Mouse (Mus musculus): ENCODE measurements at regions not wholly inside any gene's neighbourhood (a gene's known extent, or its start where the extent isn't known, plus 50 kb on each side); places are given as distances from the start of the nearest gene placed in this dataset.
"Not testable (repeated sequence)": the region's sequence is repeated elsewhere in the genome, so short reads cannot be mapped to it uniquely, and the experiment has no call there.

DNA sequence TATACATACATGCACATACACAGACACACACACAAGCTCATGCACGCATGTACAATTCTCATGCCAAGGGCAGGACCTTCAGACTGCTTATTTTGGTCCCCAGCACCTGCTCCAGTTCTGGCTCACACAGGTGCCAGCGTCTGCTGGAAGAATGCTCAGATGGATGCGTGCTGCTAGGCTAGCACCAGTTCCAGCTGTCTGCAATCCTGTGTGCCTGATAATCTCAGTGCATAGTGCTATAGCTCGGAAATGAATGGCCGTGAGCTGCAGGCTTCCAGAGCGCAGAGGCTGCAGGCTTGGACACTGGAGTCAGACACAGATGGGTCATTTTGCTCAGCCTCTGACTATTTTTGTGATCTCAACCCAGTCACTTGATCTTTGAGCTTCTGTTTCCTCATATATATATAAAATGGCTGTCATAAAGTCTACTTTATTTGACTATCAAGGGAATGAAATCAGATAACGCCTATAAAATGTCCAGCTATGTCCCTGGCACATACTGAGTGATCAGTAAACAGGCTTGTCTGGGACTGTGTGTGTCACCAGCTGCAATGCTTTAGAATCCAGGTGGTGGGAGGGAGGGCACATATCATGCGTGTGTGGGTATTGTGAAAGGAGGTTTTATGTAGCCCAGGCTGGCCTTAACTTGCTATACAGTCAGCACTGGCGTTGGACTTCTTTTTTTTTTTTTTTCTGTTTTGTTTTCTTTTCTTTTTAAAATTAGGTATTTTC lies 91.7 kb upstream of the Eif4g2 start:
- DNase-seq (ENCODE audit: low read depth), result no peak

DNA sequence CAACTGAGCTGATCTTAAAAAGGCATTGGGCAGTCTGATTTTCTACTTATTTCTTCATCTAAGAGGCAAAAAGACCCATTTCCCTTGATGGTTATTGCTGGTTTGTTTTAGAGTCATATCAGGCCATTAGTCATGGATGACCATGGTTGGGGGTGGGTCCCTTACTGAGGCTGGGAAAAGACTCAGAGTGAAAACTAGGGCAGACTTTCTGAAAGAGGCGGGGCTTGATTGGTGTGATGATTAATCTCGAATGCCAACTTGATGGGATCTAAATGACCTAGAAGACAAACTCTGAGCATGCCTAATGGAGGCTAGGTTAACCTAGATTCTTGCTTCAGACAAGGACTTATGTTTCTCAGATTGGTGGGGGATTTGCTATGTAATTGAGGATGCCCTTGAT lies 89.2 kb upstream of the Eif4g2 start:
- no peak for DNase-seq (ENCODE audit: low read depth)

GRCm38 (mm10) chr7:111168546-111169233 lies 85.9 kb upstream of the Eif4g2 start:
- DNase-seq (ENCODE audit: low read depth), result not testable (repeated sequence)

GRCm38 (mm10) chr7:111164994-111165393 lies 82.2 kb upstream of the Eif4g2 start:
- no peak for DNase-seq (ENCODE audit: low read depth)

GRCm38 (mm10) chr7:111164276-111164675 lies 81.4 kb upstream of the Eif4g2 start:
- no peak for DNase-seq (ENCODE audit: low read depth)

DNA sequence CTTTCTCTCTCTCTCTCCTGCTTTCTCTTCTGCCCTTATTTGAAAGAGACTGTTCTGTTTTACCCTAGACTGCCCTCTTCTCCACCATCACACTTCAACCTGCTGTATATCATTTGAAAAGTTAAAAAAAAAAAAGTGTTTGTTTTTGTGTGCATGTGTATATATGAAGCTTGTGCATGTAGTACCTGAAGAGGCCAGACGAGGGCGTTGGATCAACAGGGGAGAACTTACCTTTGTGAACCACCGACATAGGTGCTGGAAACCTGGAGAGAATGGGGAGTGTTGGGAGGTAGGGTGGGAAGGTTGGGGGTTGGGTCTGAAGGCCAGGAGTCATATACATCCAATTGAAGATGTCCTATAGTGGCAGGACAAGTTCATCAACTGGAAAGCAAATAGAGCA lies 81.0 kb upstream of the Eif4g2 start:
- DNase-seq (ENCODE audit: low read depth), result peak; percentile 44

- DNase-seq (ENCODE audit: low read depth), result no peak
Measured at GRCm38 (mm10) chr7:111163321-111163720, 80.5 kb upstream of the Eif4g2 start.

GRCm38 (mm10) chr7:111158791-111159286 lies 76.0 kb upstream of the Eif4g2 start:
- DNase-seq (ENCODE audit: low read depth), result no peak

DNA sequence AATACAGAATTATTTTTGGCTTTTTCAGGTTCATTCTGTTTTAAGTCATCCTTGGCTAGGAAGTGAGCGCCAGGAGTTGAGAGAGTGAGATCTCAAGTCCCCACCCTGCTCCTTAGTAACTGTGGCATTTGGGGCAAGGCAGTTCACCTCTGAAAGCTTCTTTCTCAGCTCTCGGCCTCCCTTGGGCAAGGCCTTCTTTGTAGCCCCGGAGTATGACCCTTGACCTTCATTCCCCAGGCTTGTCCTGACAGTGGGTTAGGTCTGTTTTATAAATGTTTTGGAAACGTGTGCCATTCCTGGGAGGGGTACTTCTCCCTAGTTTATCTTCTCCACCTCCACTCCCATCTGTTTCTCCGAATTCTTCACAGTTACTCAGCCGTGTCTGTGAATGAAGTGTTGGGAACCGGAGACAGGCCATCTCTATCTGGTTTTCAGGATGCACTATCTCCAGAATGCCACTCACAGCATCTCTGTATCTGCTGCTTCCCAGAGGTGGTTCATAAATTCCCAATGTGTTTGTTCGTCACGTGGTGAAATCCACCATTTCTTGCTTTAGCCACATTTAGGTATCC lies 75.0 kb upstream of the Eif4g2 start:
- DNase-seq (ENCODE audit: low read depth), result no peak

- no peak for DNase-seq (ENCODE audit: low read depth)
Measured at GRCm38 (mm10) chr7:111157287-111157686, 74.5 kb upstream of the Eif4g2 start.

- no peak for DNase-seq (ENCODE audit: low read depth)
Measured at GRCm38 (mm10) chr7:111156472-111157231, 73.8 kb upstream of the Eif4g2 start.

- DNase-seq (ENCODE audit: low read depth), result no peak
Measured at GRCm38 (mm10) chr7:111155995-111156394, 73.2 kb upstream of the Eif4g2 start.

DNA sequence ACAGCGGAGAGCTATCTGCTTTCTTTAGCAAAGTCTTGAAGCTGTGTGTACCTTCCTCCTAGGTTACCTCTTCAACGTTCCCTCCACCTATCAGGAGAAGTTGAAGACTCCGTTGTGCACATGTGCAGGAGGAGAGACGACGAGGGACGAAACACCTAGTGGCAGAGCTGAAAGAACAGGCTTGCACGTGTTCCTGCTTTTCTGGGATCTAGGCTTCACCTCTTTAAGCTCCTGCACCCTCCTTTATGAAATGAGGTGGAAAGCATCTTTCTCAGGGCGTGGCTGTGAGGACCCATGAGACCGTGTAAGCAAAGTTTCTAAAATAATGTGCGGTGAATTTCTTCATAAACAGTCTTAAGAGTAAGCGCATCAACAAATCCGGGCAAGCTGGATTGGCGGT lies 71.4 kb upstream of the Eif4g2 start:
- no peak for DNase-seq (ENCODE audit: low read depth)

DNA sequence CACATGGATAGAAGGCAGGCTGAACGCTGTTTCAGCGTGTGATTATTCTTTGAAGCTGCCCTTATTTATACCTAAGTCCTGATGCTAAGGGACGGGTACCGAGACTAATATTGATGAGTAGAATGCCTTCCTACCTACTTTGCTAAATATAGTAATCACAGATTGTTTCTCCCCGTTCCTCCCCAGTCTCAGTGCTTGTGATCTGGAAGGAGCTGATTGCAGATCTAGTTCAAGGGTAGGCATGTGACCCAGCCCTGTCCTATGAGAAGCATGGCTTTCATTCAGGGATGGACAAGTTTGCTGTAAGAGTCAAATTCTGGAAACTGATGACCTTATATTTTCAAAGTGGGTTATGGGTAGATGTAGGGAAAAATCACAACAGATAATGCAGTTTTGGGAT lies 67.7 kb upstream of the Eif4g2 start:
- DNase-seq (ENCODE audit: low read depth), result no peak

GRCm38 (mm10) chr7:111150115-111150514 lies 67.3 kb upstream of the Eif4g2 start:
- DNase-seq (ENCODE audit: low read depth), result no peak

DNA sequence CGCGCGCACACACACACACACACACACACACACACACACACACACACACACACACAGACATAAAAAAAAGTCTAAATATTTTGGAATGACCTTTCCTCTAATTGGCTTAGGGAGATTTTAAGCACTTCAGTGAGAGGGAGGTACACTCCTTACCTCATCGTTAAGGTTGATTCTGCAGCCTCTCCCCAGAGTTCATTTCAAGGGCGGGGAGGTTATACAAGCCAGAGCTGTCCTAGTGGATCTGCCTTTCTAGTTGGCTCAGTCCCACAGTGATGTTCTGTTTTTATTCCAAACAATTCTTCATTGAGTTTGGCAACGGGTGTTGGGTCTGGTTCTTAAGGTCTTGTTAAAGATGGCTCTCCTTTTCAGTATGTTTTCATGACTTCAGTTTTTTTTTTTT lies 64.8 kb upstream of the Eif4g2 start:
- no peak for DNase-seq (ENCODE audit: low read depth)

GRCm38 (mm10) chr7:111146670-111147069 lies 63.8 kb upstream of the Eif4g2 start:
- DNase-seq (ENCODE audit: low read depth), result no peak

GRCm38 (mm10) chr7:111144216-111144615 lies 61.4 kb upstream of the Eif4g2 start:
- DNase-seq (ENCODE audit: low read depth), result no peak

- DNase-seq (ENCODE audit: low read depth), result no peak
Measured at GRCm38 (mm10) chr7:111141285-111141965, 58.6 kb upstream of the Eif4g2 start.

- no peak for DNase-seq (ENCODE audit: low read depth)
Measured at GRCm38 (mm10) chr7:111138038-111138437, 55.2 kb upstream of the Eif4g2 start.

DNA sequence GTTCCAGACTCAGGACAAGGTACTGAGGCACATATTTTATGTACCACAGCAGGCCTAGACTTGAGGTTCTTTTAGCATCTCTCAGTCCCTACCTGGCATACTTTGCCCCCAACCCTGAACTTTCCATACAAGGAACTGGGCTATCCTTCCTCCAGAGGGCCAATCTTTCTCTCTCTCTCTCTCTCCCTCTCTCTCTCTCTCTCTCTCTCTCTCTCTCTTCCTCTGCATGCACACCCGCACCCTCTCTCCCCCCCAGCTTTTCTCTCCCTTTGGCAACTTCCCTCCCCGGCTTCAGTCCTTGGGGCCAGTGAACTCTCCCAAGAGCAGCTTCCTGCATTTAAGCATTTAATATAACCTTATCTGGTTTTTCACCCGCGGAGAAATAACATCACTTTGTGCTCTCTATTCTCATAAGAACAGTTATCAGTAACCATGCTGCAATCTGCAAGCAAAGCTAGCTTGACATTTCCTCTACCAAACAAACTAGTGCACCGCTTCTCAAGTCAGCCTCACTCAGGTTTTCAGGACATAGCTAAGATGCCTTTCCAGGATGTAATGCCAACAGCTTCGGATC lies 53.3 kb upstream of the Eif4g2 start:
- no peak for DNase-seq (ENCODE audit: low read depth)

- DNase-seq (ENCODE audit: low read depth), result no peak
Measured at GRCm38 (mm10) chr7:111134496-111134895, 51.7 kb upstream of the Eif4g2 start.

Data from induced T-regulatory cell, adult 2 months (primary cell).